Mouse (Mus musculus): ENCODE results near the gene Gm9508.
"Not testable (repeated sequence)": the region's sequence is repeated elsewhere in the genome, so short reads cannot be mapped to it uniquely, and the experiment has no call there.

The Gm9508 gene

DNA sequence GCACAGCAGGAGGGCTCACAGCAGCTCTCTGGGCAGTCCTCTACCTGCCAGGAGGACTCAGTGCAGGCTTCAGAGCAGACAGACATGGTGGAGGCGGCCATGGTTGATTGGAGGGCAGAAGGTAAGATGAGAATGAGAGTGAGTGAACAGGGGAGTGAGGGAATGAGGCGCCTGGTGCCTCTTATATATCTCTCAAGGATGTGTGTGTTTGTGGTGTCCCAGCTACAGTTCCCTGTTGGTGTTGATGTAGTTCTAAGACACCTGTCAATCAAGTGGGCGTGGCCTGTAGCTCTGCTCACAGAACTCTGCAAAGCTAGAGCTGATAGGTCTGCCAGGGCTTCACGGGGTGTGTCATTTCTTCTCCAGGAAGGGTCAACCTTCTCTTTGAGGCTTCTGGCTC is at the start of gene Gm9508:
Gm9508 (minus strand) TSS at position 101 of the 400 bp plus-strand sequence.
- no peak for DNase-seq (ENCODE audit: low read depth, low spot score)

DNA sequence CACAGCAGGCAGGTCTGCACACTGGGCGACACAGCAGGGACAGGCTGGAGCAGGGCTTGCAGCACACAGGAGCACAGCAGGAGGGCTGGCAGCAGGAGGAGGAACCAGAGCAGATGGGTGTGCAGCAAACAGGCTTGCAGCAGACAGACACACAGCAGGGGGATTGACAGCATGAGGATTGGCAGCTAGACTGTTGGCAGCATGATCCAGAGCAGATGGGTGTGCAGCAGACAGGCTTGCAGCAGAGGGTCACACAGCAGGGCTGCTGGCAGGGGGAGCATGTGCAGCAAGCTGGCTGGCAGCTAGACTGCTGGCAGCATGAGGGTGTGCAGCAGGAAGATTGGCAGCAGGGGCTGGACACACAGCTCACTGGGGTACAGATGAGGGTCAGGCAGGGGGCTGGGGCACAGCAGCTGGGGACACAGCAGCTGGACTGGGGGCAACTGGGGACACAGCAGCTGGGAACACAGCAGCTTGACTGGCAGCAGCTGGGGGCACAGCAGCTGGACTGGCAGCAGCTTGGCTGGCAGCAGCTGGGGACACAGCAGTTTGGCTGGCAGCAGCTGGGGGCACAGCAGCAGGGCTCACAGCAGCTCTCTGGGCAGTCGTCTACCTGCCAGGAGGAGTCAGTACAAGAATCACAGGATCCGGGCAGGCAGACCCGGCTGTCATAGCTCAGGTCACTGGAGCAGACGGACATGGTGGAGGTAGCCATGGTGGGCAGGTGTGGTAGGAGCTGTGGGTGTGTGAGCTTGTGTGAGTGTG is 45.1 kb upstream of the Gm9508 start, which contains the start of gene Gm18596:
Gm18596 (minus strand) TSS at position 715 of the 765 bp plus-strand sequence.
- not testable (repeated sequence) for DNase-seq (ENCODE audit: low read depth, low spot score)

DNA sequence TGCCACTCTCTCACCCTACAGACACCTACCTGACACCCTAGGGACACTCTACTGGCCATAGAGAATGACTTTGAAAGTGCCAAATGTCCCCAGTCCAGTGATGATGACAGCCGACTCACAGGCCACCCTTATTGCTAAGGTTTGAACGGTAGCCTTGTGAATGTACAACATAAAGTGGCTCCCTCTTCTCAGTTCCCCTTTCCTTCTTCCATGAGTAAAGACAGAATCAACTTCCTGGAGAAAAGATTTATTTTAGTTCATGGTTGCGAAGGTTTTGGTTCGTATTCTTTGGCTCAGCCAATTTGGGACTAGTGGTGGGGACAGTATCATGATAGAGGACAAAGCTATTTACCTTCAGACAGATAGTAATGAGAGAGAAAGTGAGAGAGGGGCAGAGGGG is 41.9 kb upstream of the Gm9508 start:
- DNase-seq (ENCODE audit: low read depth, low spot score), result no peak

DNA sequence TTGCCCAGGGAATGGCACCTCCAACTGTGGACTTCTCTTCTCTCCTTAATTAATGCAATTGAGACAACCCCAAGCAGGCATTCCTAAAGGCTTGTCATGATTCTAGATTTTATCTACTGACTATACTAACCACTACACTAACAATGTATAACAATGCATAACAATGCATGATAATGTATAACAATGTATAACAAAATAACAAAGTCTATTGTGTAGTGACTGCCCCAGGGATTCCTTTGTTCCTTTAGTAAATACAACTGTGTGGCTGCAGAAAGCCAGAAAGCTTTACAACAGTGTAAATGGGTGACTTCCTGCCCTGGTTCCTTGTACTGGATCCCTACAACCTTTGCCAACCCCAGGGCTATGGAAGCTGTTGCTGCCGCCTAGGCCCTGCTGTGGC is 38.9 kb upstream of the Gm9508 start:
- DNase-seq (ENCODE audit: low read depth, low spot score), result no peak

DNA sequence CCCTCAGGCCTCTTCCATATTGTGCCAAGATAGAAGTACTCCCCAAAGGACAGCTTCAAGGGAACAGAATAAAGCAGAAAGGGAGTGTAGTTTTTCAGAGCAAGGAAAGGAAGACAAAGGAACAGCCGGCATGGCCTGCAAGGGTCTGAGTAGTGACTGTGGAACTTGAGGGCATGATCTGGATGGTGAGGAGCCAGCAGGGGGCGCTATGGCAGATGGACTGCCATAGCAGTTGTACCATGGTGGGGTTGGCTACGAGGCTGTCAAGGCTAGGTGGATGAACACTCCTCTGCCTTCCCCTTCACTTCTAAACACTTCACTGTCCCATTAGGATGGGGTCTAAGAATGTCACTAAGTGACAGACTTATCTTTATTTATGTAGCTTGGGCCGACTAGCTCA is 32.2 kb upstream of the Gm9508 start:
- DNase-seq (ENCODE audit: low read depth, low spot score), result no peak

DNA sequence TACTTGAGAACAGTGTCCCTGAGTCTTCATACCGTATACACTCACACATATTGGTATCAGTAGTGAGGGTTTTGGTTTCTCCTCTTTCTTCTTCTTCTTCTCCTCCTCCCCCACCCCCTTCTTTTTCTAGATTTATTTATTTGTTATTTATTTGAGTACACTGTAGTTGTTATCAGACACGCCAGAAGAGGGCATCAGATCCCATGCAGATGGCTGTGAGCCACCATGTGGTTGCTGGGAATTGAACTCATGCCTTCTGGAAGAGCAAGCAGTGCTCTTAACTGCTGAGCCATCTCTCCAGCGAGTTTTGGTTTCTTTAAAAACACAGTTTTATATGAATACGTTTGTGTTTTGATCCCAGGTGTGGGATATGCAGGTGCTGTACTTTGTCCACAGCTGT is 31.2 kb upstream of the Gm9508 start:
- no peak for DNase-seq (ENCODE audit: low read depth, low spot score)

DNA sequence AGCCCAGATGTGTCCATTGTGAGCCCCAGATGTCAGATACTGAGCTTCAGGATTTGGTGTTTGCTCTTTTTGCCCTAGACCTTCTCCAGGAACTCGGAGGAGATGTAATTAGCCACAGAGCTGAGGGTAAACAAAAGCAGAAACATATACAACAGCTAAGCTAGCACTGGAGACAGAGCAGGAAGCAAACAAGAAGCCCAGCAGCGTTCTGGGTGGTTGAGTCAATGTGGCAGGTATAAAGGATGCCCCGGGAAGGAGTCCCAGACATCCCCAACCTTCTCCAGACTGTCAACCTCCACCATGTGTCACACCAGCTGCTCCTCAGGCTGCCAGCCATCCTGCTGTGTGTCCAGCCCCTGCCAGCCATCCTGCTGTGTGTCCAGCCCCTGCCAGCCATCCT is 29.2 kb upstream of the Gm9508 start, which contains the start of gene Gm10100:
Gm10100 (plus strand) TSS at position 301 of the 400 bp plus-strand sequence.
- DNase-seq (ENCODE audit: low read depth, low spot score), result no peak

DNA sequence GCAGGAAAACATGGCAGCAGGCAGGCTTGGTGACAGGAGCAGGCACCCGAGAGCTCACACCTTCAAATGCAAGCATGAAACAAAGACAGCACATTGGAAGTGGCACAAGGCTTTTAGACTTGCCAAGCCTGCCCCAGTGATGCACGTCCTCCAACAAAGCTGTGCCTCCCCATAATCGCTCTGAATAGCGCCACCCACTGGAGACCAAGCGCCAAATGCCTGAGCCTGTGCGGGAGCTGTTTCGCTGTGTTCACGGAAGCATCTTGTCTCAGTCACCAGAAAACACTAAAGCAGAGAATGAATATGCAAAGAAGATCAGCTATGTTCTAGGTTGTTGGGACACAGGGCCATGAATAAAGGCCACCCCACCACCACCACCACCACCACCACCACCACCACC is 27.8 kb upstream of the Gm9508 start:
- no peak for DNase-seq (ENCODE audit: low read depth, low spot score)

DNA sequence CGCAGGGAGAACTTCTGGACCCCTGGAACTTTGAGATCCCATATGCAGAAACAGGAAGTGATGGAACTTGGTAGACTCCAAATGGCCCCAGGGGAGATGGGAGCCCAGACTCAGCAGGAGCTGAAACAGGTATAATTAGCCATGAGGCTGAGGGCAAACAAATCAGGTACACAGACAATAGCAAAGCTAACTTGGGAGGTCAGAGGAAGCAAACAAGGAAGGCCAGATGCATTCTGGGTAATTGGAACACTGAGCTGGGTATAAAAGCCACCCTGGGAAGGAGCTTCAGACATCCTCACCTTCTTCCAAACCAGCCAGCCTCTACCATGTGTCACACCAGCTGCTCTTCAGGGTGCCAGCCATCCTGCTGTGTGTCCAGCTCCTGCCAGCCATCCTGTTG is 23.3 kb upstream of the Gm9508 start, which contains the start of gene Krtap12-1:
Krtap12-1 (plus strand) TSS at position 301 of the 400 bp plus-strand sequence.
- DNase-seq (ENCODE audit: low read depth, low spot score), result not testable (repeated sequence)

DNA sequence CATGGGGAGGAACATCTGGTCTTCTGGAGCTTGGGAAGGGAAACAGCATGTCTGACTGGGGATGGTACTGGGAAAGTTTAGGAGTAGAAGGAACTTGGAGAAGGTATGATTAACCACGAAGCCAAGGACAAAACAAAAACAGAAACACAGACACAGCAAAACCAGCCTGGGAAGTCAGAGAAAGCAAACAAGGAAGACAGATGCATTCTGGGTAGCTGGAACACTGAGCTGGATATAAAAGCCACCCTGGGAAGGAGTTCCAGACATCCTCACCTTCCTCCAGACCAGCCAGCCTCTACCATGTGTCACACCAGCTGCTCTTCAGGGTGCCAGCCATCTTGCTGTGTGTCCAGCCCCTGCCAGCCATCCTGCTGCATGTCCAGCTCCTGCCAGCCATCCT is 18.5 kb upstream of the Gm9508 start, which contains the start of gene Gm10142:
Gm10142 (plus strand) TSS at position 301 of the 400 bp plus-strand sequence.
- DNase-seq (ENCODE audit: low read depth, low spot score), result no peak

DNA sequence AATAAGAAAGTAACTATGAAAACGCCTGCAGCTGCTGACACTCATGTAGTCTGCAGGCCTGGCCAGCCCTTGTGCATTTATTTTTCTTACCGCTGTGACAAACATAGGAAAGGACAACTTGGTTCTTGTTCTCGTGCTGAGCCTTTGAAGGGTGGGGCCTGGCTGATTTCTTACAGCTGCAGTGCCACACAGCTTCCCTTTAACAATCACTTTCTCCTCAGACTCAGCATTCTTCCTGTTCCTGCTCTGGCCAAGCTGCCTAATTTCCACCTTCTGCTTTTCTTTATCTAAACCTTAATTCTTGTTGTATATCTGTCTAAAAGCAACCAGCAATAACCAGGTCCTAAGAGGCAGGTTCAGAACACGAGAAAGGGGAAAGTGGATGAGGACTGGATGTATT is 16.7 kb upstream of the Gm9508 start:
- DNase-seq (ENCODE audit: low read depth, low spot score), result no peak

DNA sequence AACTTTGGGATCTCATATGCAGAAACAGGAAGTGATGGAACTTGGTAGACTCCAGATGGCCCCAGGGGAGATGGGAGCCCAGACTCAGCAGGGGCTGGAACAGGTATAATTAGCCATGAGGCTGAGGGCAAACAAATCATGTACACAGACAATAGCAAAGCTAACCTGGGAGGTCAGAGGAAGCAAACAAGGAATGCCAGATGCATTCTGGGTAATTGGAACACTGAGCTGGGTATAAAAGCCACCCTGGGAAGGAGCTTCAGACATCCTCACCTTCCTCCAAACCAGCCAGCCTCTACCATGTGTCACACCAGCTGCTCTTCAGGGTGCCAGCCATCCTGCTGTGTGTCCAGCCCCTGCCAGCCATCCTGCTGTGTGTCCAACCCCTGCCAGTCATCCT is 14.1 kb upstream of the Gm9508 start, which contains the start of gene Gm10024:
Gm10024 (plus strand) TSS at position 301 of the 400 bp plus-strand sequence.
- DNase-seq (ENCODE audit: low read depth, low spot score), result not testable (repeated sequence)

DNA sequence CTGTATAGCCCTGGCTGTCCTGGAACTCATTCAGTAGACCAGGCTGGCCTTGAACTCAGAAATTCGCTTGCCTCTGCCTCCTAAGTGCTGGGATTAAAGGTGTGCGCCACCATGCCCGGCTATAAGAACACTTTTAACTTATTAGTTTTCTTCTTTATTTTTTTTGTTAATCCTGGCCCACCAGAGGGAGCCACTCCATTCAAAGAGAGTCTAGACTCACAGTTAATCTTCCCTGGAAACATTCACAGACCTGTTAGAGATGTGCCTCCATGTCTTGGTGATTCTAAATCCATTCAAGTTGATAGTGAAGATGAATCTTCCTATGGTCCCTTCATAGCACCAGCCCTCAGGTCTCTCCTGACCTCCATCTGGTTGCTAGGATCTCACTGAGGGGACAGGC is 12.8 kb upstream of the Gm9508 start:
- no peak for DNase-seq (ENCODE audit: low read depth, low spot score)

DNA sequence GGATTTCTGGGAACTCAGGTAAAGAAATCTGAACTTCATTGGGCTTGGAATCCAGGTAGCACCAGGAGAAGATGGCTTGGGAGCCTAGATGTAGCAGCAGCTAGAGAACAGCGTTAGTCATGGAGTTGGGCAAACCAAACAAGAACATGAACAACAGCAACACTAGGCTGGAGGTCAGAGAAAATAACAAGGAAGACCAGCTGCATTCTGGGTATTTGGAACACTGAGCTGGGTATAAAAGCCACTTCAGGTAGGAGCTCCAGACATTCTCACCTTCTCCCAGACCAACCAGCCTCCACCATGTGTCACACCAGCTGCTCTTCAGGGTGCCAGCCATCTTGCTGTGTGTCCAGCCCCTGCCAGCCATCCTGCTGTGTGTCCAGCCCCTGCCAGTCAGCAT is 9.3 kb upstream of the Gm9508 start, which contains the start of gene Gm10272:
Gm10272 (plus strand) TSS at position 301 of the 400 bp plus-strand sequence.
- DNase-seq (ENCODE audit: low read depth, low spot score), result no peak

DNA sequence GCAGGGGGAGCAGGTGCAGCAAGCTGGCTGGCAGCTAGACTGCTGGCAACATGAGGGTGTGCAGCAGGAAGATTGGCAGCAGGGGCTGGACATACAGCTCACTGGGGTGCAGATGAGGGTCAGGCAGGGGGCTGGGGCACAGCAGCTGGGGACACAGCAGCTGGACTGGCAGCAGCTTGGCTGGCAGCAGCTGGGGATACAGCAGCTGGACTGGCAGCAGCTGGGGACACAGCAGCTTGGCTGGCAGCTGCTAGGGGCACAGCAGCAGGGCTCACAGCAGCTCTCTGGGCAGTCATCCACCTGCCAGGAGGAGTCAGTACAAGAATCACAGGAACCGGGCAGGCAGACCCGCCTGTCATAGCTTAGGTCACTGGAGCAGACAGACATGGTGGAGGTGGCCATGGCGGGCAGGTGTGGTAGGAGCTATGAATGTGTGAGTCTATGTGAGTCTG is 6.7 kb downstream of the Gm9508 start, which contains the start of gene Gm19402:
Gm19402 (minus strand) TSS at position 402 of the 452 bp plus-strand sequence.
- DNase-seq (ENCODE audit: low read depth, low spot score), result not testable (repeated sequence)

DNA sequence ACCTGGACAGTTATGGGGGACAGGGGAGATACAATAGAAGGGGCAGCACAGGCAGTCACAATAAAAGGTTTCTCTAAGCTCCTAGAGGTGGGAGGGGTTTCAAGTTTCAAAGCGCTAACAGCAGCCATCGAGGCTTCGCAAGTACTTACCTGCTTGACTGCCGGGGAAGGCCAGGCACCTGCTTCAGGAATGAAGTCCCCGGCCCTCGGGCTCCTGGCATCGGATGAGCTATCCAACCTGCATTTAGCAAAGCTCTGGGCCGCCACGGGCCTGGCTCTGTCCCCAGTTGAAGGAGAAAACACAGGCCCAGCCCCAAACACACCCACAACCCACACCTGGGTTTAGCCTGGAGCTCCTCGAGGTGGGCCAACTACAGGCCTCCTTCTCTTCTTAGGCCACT is 10.0 kb downstream of the Gm9508 start:
- no peak for DNase-seq (ENCODE audit: low read depth, low spot score)

DNA sequence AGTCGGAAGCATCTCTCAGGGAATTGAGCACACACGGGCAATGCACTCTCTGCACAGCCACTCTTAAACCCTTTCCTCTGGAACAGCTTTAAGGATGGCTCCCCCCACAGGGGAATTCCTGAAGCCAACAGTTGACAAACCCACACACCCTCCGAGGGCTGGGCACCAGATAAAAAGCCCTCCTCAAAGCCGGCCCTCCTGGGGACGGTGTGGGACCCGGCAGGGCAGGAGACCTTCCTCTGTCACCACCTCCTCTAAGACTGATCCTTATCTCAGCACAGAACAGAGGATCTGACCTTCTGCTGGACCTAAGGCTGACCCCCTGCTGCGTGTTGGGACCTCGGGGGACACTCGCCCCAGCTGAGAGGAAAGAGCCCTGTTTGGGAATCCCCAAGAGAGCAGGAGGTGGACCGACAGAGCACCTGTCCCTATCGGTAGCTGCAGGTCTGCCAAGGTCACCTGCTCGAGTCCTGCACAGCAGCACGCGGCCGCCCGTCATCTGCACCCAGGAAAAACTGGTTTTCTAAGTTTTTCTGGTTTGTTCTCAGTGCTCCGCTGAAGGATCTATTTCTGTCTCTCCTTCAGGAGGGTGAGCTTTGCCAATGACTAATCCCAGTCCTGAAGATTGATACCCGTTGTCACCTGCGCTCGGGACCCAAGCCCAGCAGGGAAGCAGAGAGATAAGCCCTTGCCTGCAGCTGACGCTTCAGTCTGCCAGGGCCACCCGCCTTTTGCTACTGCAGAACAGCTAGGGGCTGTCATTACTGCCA is 11.0 kb downstream of the Gm9508 start, which contains the start of gene Tspear:
Tspear (plus strand) TSS at position 675 of the 770 bp plus-strand sequence.
- DNase-seq (ENCODE audit: low read depth, low spot score), result no peak

DNA sequence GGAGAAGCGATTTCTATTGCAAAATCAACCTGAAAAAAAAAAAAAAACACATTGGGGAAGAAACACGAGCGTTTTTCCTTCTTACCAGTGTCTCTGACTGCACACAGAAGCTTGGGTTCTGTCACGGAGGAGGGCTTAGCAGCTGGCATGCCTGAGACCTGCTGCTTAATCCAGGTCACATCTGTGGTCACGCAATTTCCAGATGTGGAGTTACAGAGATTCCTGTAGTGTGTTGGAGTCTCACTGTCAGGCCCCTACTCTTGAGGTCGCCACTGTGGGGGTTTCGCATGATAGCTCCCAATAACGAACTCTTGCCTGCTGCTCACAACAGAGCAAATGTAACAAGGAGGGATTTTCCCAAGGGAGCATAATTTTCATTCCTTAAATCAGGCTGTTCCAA is 12.9 kb downstream of the Gm9508 start:
- no peak for DNase-seq (ENCODE audit: low read depth, low spot score)

DNA sequence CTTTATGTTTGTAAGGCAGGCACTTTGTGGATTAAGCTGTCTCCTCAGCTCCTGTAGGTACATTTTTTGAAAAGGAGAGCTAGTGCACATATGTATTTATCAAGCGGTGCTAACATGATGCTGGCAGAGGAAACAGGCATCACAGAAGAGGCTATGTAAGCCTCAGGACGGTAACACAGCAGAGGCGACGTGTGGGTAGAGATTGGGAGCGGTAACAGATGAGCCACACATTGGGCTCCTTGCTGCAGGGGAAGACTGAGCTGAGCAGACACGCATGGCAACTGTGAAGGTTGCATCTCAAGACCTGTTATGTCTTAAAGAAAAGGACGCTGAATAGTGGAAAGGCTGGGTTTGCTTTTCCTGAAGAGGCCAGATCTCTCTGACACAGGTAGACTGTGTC is 14.0 kb downstream of the Gm9508 start:
- no peak for DNase-seq (ENCODE audit: low read depth, low spot score)

DNA sequence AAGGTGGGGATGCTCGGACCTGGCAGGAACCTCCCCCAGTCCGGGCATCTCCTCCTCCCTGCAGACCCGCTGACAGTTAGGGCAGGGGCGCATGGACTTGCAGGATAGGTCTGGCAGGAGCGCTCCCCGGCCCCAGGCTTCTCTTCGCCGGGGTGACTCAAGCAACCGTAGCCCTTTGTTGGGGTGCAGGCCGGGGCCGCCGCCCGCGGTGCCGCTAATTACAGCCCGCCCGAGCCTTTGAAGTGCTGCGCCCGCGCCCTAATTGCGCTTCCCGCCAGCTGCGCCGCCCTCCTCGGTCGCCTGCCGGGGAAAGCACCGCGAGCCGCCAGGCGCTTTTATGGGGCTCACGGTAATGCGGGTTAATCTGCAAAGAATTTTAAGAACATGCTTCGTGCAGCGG is 19.5 kb downstream of the Gm9508 start:
- DNase-seq (ENCODE audit: low read depth, low spot score), result no peak

DNA sequence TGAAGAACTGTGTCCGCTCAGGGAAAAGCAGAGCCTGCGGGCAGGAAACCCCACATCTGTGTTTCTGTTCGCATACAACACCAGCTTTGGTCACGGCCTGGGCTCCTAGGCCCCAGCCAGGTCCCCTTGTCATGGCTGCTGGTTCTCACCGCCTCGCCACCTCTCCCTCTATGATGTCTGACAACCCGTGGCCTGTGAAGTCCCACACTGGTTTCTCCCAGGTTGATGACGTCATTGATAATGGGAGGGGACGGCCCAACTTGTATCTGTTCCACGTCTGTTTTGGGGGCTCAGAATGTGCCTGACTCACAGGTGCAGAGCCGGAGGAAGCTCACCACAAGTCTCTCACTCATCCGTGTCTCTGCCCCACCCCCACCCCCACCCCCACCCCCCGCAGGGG is 23.3 kb downstream of the Gm9508 start:
- no peak for DNase-seq (ENCODE audit: low read depth, low spot score)

DNA sequence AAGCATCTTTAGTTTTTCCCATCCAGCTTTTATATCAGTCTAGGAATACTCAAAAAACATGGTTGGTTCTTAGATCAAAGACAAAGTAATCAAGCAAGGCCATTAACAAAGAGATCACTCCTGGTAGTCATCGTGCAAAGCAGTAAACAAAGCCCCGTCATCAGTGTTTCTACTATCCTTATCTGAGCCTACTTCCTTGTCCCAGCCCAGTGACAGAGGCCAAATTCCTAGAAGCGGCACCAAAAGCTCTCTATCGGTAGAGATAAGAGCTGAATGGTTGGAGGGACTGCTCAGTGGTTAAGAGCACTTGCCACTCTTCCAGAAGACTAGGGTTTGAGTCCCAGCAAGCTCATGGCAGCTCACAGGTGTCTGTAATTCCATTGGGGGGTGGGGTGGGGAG is 25.5 kb downstream of the Gm9508 start:
- DNase-seq (ENCODE audit: low read depth, low spot score), result no peak
